Mouse (Mus musculus) small intestine, adult 2 months (tissue): Measurements from ENCODE around the gene Cd83. TPM values are rescaled to one million over a fixed set of nuclear protein-coding genes. Genes with fewer than 3 reads are reported as not detected.

Source experiments
- H3K27ac ChIP-seq: fragments of 200-500 bp; 2 replicates; pipeline ENCODE4 v1.5.1; 2012; ENCODE audit warnings: low read depth, low read length, control low read depth, inconsistent platforms; ENCODE audit not compliant: insufficient read depth
- H3K27me3 ChIP-seq: fragments of 200-500 bp; 2 replicates; pipeline ENCODE4 v1.6.1; 2012; ENCODE audit warnings: mild to moderate bottlenecking, moderate library complexity, low read length, inconsistent platforms; ENCODE audit not compliant: control insufficient read depth, insufficient read depth
- H3K36me3 ChIP-seq: fragments of 200-500 bp; 2 replicates; pipeline ENCODE4 v1.6.1; 2012; ENCODE audit warnings: mild to moderate bottlenecking, low read length, control low read depth, inconsistent platforms; ENCODE audit not compliant: control insufficient read depth, insufficient read depth
- H3K4me1 ChIP-seq: fragments of 200-500 bp; 2 replicates; pipeline ENCODE4 v1.6.1; 2012; ENCODE audit warnings: low read length, inconsistent platforms, mixed read lengths; ENCODE audit not compliant: control insufficient read depth, insufficient read depth, insufficient read length
- H3K4me3 ChIP-seq: fragments of 200-500 bp; 2 replicates; pipeline ENCODE4 v1.5.1; 2012; ENCODE audit warnings: low read depth, mild to moderate bottlenecking, control low read depth, inconsistent platforms, low read length, moderate library complexity
- CTCF ChIP-seq: fragments of 200-500 bp; IDR thresholded peaks from 2 replicates; pipeline ENCODE4 v1.5.1; 2012; ENCODE audit warnings: low read depth, mild to moderate bottlenecking, control low read depth, inconsistent platforms, low read length, moderate library complexity, mixed read lengths; ENCODE audit not compliant: insufficient replicate concordance, insufficient read length; ENCODE audit errors: extremely low read depth
- POLR2A ChIP-seq: fragments of 200-500 bp; IDR thresholded peaks from 2 replicates; pipeline ENCODE4 v1.6.1; 2012; ENCODE audit warnings: low read depth, mild to moderate bottlenecking, control low read depth, inconsistent platforms, low read length, moderate library complexity
- WGBS: fragments of 180-500 bp; shearing (Covaris S2); methylation state at CpG from one replicate; pipeline ENCODE4 v1.1.7; 2018; 5-methylcytosine and 5-hydroxymethylcytosine counted together
- polyA plus RNA-seq: library from polyadenylated mRNA; depleted of rRNA; stranded (reverse); fragments of >200 nt; gene quantifications from 2 replicates; pipeline ENCODE4 v1.2.3, GENCODE M21; 2012

Cd83 gene
- polyA plus RNA-seq, 1 experiment: 7.1 TPM

DNA sequence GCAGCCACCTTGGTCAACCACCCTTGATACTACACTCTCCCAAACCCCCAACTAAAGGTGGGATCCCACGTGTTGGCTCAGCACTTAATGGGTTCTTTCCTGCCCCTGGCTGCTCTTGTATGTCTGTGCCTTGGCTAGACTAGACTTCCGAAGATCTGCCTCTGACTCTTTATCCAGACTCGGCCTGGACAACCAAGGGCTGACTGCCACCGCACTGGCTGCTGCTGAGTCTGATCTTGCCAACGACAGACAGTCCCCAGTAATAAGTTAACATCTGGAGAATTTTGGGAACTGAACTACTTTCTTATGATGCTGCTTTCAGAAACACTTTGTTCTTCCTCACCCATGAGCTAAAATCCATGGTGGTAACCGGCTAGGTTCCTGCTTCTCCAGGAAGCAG is 26.0 kb downstream of the Cd83 start:
- H3K4me1 ChIP-seq: peaks cover 4% of the 10 kb centered on the region; the same call in 1 of the 2 replicates
- no peaks in the 10 kb centered on the region for H3K27me3 ChIP-seq
- H3K27ac ChIP-seq: no peak overlapping the region
- no peaks in the 10 kb centered on the region for H3K36me3 ChIP-seq
- TF ChIP-seq POLR2A (no peak), CTCF (no peak)
- WGBS: 82% methylated on average over 6 of the region's 6 CpGs
- no peak overlapping the region for H3K4me3 ChIP-seq

DNA sequence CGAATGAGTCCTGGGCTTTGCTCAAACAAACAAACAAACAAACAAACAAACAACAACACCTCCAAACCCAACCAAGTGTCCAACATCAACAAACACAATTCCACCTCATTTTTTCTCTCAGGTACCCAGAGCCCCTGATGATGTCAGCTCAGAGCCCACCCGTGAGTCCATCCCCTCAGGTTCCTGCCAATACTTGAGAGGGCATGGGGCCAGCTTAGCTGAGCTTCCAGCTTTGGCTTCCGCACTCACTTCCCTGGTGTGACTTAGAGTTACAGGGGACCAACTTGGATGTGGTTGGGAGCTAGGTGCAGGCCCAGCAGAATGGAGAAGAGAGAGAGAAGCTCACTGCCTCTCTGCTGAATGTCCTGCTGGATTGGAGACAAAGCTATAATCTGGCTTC is 27.3 kb downstream of the Cd83 start:
- 93% methylated on average over 3 of the region's 3 CpGs for WGBS
- Histone ChIP-seq H3K36me3 (no peaks in the 10 kb centered on the region), H3K27ac (no peak overlapping the region), H3K27me3 (no peaks in the 10 kb centered on the region), H3K4me1 (peaks cover 4% of the 10 kb centered on the region; the same call in 1 of the 2 replicates), H3K4me3 (no peak overlapping the region)
- TF ChIP-seq POLR2A (no peak), CTCF (no peak)

DNA sequence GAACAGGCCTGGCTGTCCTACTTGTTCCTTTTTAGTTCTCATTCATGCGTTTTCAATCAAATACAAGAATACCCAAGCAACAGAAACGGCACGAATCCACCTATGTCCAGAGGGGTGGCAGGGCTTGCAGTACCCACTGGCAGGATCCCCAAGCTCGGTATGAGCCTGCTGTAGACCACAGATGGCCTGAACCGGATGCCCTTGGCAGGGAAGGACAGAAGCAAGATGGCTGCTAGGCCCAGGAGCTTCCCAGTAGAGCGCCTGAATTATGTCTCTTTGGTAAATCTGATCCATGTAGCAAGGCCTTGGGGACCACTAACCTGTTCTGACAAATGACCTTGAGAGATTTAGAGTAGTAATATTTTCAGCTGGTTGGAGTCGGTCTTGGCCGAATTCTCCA is 28.9 kb downstream of the Cd83 start:
- Histone ChIP-seq H3K4me3 (no peak overlapping the region), H3K4me1 (no peaks in the 10 kb centered on the region), H3K27me3 (no peaks in the 10 kb centered on the region), H3K27ac (no peak overlapping the region), H3K36me3 (no peaks in the 10 kb centered on the region)
- TF ChIP-seq POLR2A (no peak), CTCF (no peak)
- 92% methylated on average over 8 of the region's 8 CpGs for WGBS

DNA sequence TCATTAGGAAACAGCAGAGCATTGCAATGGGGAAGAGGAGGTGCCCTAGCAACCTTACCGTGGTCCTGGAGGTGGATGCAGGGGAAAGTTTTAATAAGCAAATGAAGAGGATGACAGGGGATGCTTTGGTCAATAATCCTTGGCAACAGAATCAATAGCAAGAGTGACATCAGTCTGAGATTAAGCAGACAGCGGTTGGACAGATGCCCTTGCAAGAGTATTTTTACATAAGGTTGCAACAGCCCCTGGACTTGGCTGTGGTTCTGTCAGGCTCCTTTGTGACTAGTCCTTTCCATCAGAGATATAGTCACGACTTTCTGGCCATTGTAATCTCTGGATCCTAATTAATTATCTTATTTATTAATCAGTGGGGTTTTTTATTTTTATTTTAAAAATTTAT is 32.9 kb downstream of the Cd83 start:
- TF ChIP-seq POLR2A: no peak
- TF ChIP-seq CTCF: no peak
- Histone ChIP-seq H3K36me3 (no peaks in the 10 kb centered on the region), H3K4me1 (peaks cover 12% of the 10 kb centered on the region; the same call in 1 of the 2 replicates), H3K4me3 (no peak overlapping the region), H3K27ac (no peak overlapping the region), H3K27me3 (no peaks in the 10 kb centered on the region)
- 85% methylated on average over 3 of the region's 3 CpGs for whole genome bisulfite sequencing

GRCm38 (mm10) chr13:43818307-43819019 is 33.9 kb downstream of the Cd83 start:
- Histone ChIP-seq H3K4me3 (no peak overlapping the region), H3K4me1 (peaks cover 12% of the 10 kb centered on the region; the same call in 1 of the 2 replicates)

GRCm38 (mm10) chr13:43819020-43819310 is 34.4 kb downstream of the Cd83 start:
- 82% methylated on average over 6 of the region's 6 CpGs for WGBS
- Histone ChIP-seq H3K4me1 (peaks cover 12% of the 10 kb centered on the region; the same call in 1 of the 2 replicates), H3K36me3 (no peaks in the 10 kb centered on the region), H3K27me3 (no peaks in the 10 kb centered on the region), H3K4me3 (no peak overlapping the region), H3K27ac (no peak overlapping the region)
- TF ChIP-seq POLR2A (no peak), CTCF (no peak)

More at GRCm38 (mm10) chr13:43818307-43819019, 33.9 kb downstream of the Cd83 start:
- no peak for TF ChIP-seq CTCF
- TF ChIP-seq POLR2A: no peak
- 64% methylated on average over 7 of the region's 7 CpGs for whole genome bisulfite sequencing
- Histone ChIP-seq H3K27me3 (no peaks in the 10 kb centered on the region), H3K27ac (no peak overlapping the region), H3K36me3 (no peaks in the 10 kb centered on the region)

DNA sequence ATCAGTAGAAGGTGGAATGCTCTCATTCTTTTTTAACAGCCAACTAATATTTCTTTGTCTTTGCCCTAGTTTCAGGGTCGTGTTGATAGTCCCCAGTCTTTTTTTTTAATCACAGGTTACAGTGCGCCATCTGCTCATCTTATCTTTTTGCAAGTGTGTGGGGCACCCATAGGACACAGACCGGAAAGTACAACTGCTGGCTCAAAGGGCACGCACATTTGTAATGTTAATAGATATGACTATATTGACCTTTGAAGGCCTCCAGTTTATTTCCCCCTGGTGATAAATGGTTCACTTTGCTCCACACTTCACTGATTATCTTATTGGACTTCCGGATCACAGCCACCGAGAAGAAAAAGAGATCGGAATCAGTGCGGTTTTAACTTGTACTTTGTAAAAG is 35.5 kb downstream of the Cd83 start:
- Histone ChIP-seq H3K4me1 (peaks cover 12% of the 10 kb centered on the region; the same call in 1 of the 2 replicates), H3K36me3 (no peaks in the 10 kb centered on the region), H3K27ac (no peak overlapping the region), H3K4me3 (no peak overlapping the region), H3K27me3 (no peaks in the 10 kb centered on the region)
- WGBS: 30% methylated on average over 8 of the region's 8 CpGs
- TF ChIP-seq CTCF: no peak
- TF ChIP-seq POLR2A: no peak
